Mouse (Mus musculus) forebrain, embryonic 11.5 days (tissue): ENCODE measurements around the gene Ltk. TPM values are rescaled to one million over a fixed set of nuclear protein-coding genes. Genes with fewer than 3 reads are reported as not detected.

Experiments
- ATAC-seq: fragments of 200-750 bp; cut with Nextera tagmentation; replicated peaks from 2 replicates; pipeline ENCODE4 v1.8.0; 2017; ENCODE audit warnings: moderate TSS enrichment; ENCODE audit not compliant: low FRiP score
- DNase-seq: peaks from one replicate; pipeline ENCODE4 v3.0.0-alpha.2; 2017; ENCODE audit warnings: low spot score
- H3K27ac ChIP-seq: fragments of 300-500 bp; sonication (generic); 2 replicates; pipeline ENCODE4 v1.5.1; 2014; ENCODE audit warnings: low read depth, low read length
- H3K27me3 ChIP-seq: fragments of 300-500 bp; sonication (generic); 2 replicates; pipeline ENCODE4 v1.6.1; 2014; ENCODE audit warnings: mild to moderate bottlenecking, low read length, mixed read lengths; ENCODE audit not compliant: control insufficient read depth, insufficient read depth
- H3K36me3 ChIP-seq: fragments of 300-500 bp; sonication (generic); 2 replicates; pipeline ENCODE4 v1.6.1; 2014; ENCODE audit warnings: mild to moderate bottlenecking, low read length, moderate library complexity, mixed read lengths; ENCODE audit not compliant: control insufficient read depth, insufficient read depth
- H3K4me1 ChIP-seq: fragments of 300-500 bp; sonication (generic); replicated peaks from 2 replicates; pipeline ENCODE4 v1.6.1; 2014; ENCODE audit warnings: low read length, mixed read lengths; ENCODE audit not compliant: control insufficient read depth, insufficient read depth
- H3K4me2 ChIP-seq: fragments of 300-500 bp; sonication (generic); 2 replicates; pipeline ENCODE4 v1.6.1; 2014; ENCODE audit warnings: low read depth, mild to moderate bottlenecking, low read length, moderate library complexity, mixed read lengths; ENCODE audit not compliant: severe bottlenecking
- H3K4me3 ChIP-seq: fragments of 300-500 bp; sonication (generic); 2 replicates; pipeline ENCODE4 v1.5.1; 2014; ENCODE audit warnings: low read depth, low read length
- H3K9ac ChIP-seq: fragments of 300-500 bp; sonication (generic); 2 replicates; pipeline ENCODE4 v1.6.1; 2014; ENCODE audit warnings: low read length
- H3K9me3 ChIP-seq: fragments of 300-500 bp; sonication (generic); 2 replicates; pipeline ENCODE4 v1.6.1; 2016; ENCODE audit warnings: low read length, mixed read lengths; ENCODE audit not compliant: control insufficient read depth
- WGBS: fragments of 180-500 bp; shearing (Covaris S2); extraction: QIAGEN DNeasy Blood & Tissue Kit; methylation state at CpG from one replicate; pipeline ENCODE4 v1.1.7; 2014; 5-methylcytosine and 5-hydroxymethylcytosine counted together
- polyA plus RNA-seq: library from polyadenylated mRNA; unstranded; fragments of >200 nt; fragmentation: Nextera tagmentation; extraction: Ambion mirVana; gene quantifications from 2 replicates; pipeline ENCODE4 v1.2.1, GENCODE M21; 2014

Ltk gene
- polyA plus RNA-seq, 1 experiment from 2014 or later, result 0.11 TPM

DNA sequence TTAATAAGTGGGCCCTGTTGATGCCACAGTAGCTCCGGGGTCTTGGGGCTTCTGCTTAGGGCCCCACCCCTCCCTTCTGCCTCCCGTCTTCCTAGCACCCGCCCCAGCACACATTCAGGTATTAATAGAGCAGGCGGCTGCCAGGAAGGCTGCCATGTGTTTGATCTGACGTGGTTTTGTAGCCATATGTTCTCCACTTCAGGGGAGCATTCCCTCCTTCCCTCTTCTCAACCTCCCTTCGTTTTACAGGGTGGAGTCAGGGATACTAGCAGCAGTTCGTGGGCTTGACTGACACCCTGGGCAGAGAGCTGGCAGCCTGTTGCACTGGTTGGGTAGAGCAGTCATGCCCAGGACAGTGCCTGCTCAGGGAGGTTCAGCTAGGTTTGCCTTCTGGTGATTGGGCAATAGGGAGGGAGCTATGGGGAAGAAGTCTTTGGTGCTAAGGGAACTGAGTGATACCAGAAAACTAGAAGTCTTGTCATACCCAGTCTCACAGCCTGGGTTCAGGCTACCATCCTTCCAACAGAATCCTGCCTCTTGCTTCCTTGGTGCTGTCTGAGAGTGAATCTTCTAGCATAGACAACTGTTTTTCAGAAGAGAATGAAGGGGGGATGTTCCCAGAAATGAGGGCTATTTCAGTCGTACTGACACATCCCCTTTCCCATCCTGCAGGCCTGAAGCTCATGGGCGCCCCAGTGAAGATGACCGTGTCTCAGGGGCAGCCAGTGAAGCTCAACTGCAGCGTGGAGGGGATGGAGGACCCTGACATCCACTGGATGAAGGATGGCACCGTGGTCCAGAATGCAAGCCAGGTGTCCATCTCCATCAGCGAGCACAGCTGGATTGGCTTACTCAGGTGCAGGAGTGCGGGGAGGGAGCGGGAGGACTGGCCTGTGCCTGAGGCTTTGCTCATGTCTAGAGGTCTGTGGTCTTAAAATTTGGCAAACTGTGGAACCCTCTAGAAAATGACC is 40.9 kb upstream of the Ltk start:
- H3K27ac ChIP-seq, result no peak overlapping the region

DNA sequence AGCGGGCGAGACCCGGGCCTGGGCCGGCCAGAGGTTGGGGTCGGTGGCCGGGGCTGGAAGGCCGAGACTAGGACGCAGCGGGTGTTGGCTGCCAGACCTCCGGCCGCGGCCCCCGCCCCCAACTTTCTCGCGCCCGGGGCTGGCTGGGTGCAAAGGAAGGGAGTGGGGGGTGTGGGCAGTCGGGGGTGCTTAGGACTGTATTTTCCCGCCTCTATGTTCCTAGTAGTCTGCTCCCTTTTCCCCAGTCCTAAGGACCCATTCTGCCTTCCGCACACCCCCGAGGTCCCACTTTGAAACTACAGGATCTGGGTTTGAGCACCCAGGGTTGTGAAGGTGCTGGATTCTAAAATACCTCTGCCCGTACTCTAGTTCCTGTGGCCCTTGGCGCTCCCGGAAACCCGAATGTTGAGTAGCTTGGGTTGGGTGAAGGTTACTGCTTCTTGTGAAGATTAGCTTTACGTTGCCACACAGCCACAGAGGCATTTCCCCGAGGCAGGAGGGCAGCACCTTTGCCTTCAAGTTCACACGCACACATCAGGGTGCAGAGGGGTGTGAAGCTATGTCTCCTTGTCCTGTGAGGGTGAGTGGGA is 39.8 kb upstream of the Ltk start:
- ATAC-seq (no peak; the same call in none of the 2 replicates), DNase-seq (no peak)
- Histone ChIP-seq H3K4me1 (peaks cover 41% of the 10 kb centered on the region), H3K9me3 (no peaks in the 10 kb centered on the region), H3K36me3 (no peaks in the 10 kb centered on the region; the same call in 1 of the 2 replicates), H3K27ac (no peak overlapping the region), H3K27me3 (peaks cover 9% of the 10 kb centered on the region; the same call in 1 of the 2 replicates), H3K4me2 (peak overlapping the region; percentile 96), H3K9ac (peak overlapping the region; percentile 92), H3K4me3 (peak overlapping the region; percentile 87)
- WGBS, result under 1% methylated on average over 27 of the region's 27 CpGs

More for the DNA sequence above, 40.9 kb upstream of the Ltk start:
- DNase-seq, result no peak
- Histone ChIP-seq H3K4me2 (peak overlapping the region; percentile 96), H3K9ac (peak overlapping the region; percentile 92), H3K9me3 (no peaks in the 10 kb centered on the region), H3K36me3 (no peaks in the 10 kb centered on the region; the same call in 1 of the 2 replicates), H3K4me3 (no peak overlapping the region; the same call in 1 of the 2 replicates), H3K4me1 (peaks cover 42% of the 10 kb centered on the region), H3K27me3 (peaks cover 9% of the 10 kb centered on the region; the same call in 1 of the 2 replicates)
- ATAC-seq, result no peak
- WGBS, result 47% methylated on average over 15 of the region's 15 CpGs

- H3K27ac ChIP-seq, result no peak overlapping the region
- peak overlapping the region; percentile 92 for H3K9ac ChIP-seq
- H3K4me1 ChIP-seq, result peaks cover 35% of the 10 kb centered on the region
- peak overlapping the region; percentile 96 for H3K4me2 ChIP-seq
- H3K27me3 ChIP-seq, result peaks cover 9% of the 10 kb centered on the region; the same call in 1 of the 2 replicates
- DNase-seq (peak; percentile 80), ATAC-seq (peak; percentile 61)
- no peaks in the 10 kb centered on the region for H3K9me3 ChIP-seq
- H3K36me3 ChIP-seq, result no peaks in the 10 kb centered on the region; the same call in 1 of the 2 replicates
- WGBS, result 1% methylated on average over 38 of the region's 89 CpGs
- peak overlapping the region; percentile 87 for H3K4me3 ChIP-seq
Observed at GRCm38 (mm10) chr2:119799181-119799960, 39.1 kb upstream of the Ltk start.

DNA sequence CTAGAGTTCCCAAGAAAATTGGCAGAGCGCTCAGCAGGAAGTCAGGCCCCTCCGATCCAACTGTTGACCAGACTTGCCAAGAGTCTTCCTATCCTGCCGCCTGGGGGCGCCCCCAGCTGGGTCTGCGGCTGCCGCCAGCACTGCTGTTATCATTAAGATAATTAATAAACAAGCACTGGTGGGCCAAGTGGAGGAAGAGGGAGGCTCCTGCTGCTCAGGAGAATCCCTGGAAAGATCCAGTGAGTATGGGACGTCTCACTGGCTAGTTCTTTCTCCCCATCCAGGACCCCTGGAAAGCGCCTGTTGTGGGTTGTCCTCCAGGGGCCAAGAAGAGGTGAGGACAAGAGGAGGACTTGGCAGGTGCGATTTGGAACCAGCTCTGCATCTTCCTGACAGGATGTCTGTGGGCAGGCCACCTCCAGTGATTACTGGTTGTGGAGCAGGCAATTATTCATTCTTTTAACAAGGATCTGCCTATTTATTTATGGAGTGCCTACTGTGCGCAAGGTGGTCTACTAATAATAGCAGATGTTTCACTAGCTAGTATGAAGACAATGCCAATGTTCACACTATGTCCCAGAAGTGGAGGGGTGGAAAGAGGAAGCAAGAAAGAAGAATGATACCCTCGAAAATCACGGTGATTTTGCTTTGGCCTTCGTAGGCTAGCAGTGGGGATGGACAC is 38.2 kb upstream of the Ltk start:
- H3K27me3 ChIP-seq, result peaks cover 9% of the 10 kb centered on the region; the same call in 1 of the 2 replicates
- WGBS, result 12% methylated on average over 13 of the region's 13 CpGs
- H3K4me1 ChIP-seq, result peaks cover 26% of the 10 kb centered on the region
- H3K36me3 ChIP-seq, result no peaks in the 10 kb centered on the region
- DNase-seq (peak; percentile 74), ATAC-seq (no peak)
- H3K4me2 ChIP-seq, result no peak overlapping the region
- no peak overlapping the region for H3K27ac ChIP-seq
- no peak overlapping the region for H3K4me3 ChIP-seq
- H3K9ac ChIP-seq, result no peak overlapping the region
- H3K9me3 ChIP-seq, result no peaks in the 10 kb centered on the region

DNA sequence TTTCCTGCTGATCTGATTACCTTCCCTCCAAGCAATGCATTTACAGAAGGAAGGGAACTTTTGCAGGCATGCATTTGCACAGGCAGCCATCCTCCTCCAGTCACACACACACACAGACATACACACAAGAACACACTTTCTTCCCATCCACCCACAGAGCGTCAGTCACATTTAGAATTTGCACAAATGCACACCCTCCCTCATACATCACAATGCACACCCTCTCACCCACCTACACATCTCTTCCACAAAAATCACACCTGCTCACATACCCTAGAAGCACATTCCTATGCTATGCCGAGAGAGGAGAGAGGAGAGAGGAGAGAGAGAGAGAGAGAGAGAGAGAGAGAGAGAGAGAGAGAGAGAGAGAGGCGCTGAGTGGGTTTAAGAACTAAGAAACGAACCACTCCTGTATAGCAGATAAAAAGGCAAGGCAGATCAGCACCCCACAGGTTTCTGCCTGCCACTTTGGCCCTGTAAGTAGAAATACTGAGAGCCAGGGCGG is 37.1 kb upstream of the Ltk start, which contains the start of gene Tyro3:
TSS of gene Tyro3 (plus strand) at position 455 of the 505 bp plus-strand sequence.
- no peaks in the 10 kb centered on the region for H3K36me3 ChIP-seq

DNA sequence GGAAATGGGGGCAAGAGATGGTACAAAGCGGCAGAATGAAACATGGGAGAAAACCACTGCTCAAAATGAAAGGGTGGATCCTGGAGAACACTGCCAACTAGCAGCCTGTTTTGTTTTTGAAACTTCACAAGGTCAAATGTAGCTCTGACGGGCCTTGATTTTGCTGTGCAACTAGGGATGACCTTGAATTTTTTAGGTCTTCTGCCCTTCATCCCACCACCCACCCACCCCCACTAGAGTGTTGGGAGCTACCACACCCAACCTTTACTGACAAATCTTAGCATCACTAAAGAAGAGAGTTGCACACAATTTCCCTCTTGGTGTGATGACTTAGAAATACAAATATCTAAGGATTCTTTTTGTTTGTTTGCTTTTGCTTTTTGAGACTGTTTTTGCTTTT is 29.8 kb upstream of the Ltk start:
- WGBS, result 89% methylated on average over 2 of the region's 2 CpGs
- Histone ChIP-seq H3K27ac (no peak overlapping the region), H3K4me1 (no peaks in the 10 kb centered on the region), H3K9ac (no peak overlapping the region), H3K4me3 (no peak overlapping the region), H3K9me3 (no peaks in the 10 kb centered on the region), H3K27me3 (no peaks in the 10 kb centered on the region), H3K4me2 (no peak overlapping the region), H3K36me3 (no peaks in the 10 kb centered on the region; the same call in 1 of the 2 replicates)
- ATAC-seq, result no peak
- DNase-seq, result no peak

More for the DNA sequence above, 37.1 kb upstream of the Ltk start, which contains the start of gene Tyro3:
- DNase-seq (no peak), ATAC-seq (no peak)
- no peak within 1 kb of the TSS for H3K27ac ChIP-seq
- H3K9ac ChIP-seq, result no peak within 1 kb of the TSS
- H3K4me2 ChIP-seq, result no peak within 1 kb of the TSS
- no peaks in the 10 kb centered on the region for H3K9me3 ChIP-seq
- peaks cover 16% of the 10 kb centered on the region for H3K4me1 ChIP-seq
- H3K27me3 ChIP-seq, result peaks cover 9% of the 10 kb centered on the region; the same call in 1 of the 2 replicates
- H3K4me3 ChIP-seq, result no peak within 1 kb of the TSS
- WGBS, result 62% methylated on average over 5 of the region's 5 CpGs

- Histone ChIP-seq H3K36me3 (no peaks in the 10 kb centered on the region; the same call in 1 of the 2 replicates), H3K27ac (peak within 1 kb of the TSS; percentile 64; the same call in 1 of the 2 replicates), H3K9me3 (no peaks in the 10 kb centered on the region), H3K4me2 (peak within 1 kb of the TSS; percentile 80), H3K9ac (peak within 1 kb of the TSS; percentile 75), H3K4me1 (no peaks in the 10 kb centered on the region), H3K27me3 (no peaks in the 10 kb centered on the region), H3K4me3 (peak within 1 kb of the TSS; percentile 65)
- ATAC-seq (peak; percentile 96), DNase-seq (peak; percentile 93)
- WGBS, result under 1% methylated on average over 44 of the region's 44 CpGs
Observed at GRCm38 (mm10) chr2:119787206-119787883, 27.1 kb upstream of the Ltk start, which contains the start of gene Rpap1. Gene Rpap1, minus strand, starts transcription at chr2:119787537.
